Mouse (Mus musculus): Measurements from ENCODE around the gene Ubac2. TPM values are rescaled to one million over a fixed set of nuclear protein-coding genes. Genes with fewer than 3 reads are reported as not detected.

Gene Ubac2
- total and polyA plus RNA-seq, 3 experiments, result 32.8 to 40.1 (median 35.5) TPM

DNA sequence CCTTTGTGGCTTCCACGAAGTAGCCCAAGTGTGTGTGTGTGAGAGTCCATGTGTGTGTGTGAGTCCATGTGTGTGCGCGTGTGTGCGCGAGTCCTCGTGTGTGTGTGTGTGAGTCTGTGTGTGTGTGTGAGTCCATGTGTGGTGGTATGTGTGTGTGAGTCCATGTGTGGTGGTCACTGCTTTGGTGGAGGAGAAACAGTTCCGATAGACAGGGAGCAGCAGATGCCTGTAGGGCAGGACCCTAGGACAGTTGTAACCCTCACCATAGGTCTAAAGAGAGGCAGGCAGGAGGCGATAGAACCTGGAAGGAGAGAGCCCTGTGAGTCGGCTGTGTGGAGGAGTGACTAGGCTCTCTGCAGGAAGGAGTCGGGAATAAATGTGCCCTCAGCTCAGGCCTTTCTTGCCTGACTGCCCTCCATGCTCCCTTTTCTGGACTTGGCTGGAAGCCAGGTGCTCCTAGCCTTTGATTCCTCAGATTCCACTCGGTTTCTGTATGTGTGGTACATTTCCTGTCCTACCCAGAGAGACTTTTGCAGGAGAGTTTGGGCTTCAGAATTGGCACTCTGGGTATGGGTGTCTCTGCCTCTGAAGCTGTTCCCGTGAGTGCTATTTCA, 42.2 kb downstream of the Ubac2 start:
- H3K4me1 ChIP-seq (ENCODE audit: control insufficient read depth in 1 of 2, insufficient read depth in 2 of 2), result peaks cover 22 to 68% of the 10 kb centered on the region in 2 experiments
- H3K36me3 ChIP-seq (replicated peaks in 1 of 2; ENCODE audit: control insufficient read depth in 1 of 2, insufficient read depth in 1 of 2, low read length in 1 of 2), result peaks cover 2 to 47% of the 10 kb centered on the region in 2 experiments
- in situ Hi-C loops (cut with MboI; ENCODE audit: low pct_ligation_motif_present, low pct_unique_long_range_greater_than_20kb, low sequenced_read_pairs), result loop anchor here (5.0 kb wide), 1 partner anchor 53 kb away; no protein-coding TSS in a partner anchor
- dilution Hi-C loops (cut with MboI; ENCODE audit: extremely low pct_ligation_motif_present, extremely low pct_unique_long_range_greater_than_20kb, low sequenced_read_pairs), result no loop called here
- no peak overlapping the region for H3K27ac ChIP-seq (ENCODE audit: insufficient read depth, low read depth)
- H3K9me3 ChIP-seq (replicated peaks; ENCODE audit: low read length), result no peaks in the 10 kb centered on the region
- H3K4me3 ChIP-seq (replicated peaks in 1 of 3; ENCODE audit: low read depth in 2 of 3, low read length in 2 of 3, poor library complexity in 1 of 3), result no peak overlapping the region
- no peak overlapping the region for H3K9ac ChIP-seq (ENCODE audit: insufficient read depth, low read depth)
- no peak overlapping the region for H3K4me2 ChIP-seq (ENCODE audit: insufficient read depth, low read depth, poor library complexity, severe bottlenecking)
- TF ChIP-seq IRF4 (IDR thresholded peaks at IDR 0.05; ENCODE audit: low read depth, low read length), result no peak
- TF ChIP-seq POLR2A (IDR thresholded peaks at IDR 0.05; ENCODE audit: low read depth, low read length), result no peak
- TF ChIP-seq ELF1 (IDR thresholded peaks at IDR 0.05; ENCODE audit: low read depth, low read length), result no peak
- no peak for TF ChIP-seq MAZ (IDR thresholded peaks at IDR 0.05; ENCODE audit: low read depth, low read length)
- TF ChIP-seq NRF1 (IDR thresholded peaks at IDR 0.05; ENCODE audit: low read depth, low read length), result no peak
- no peak for TF ChIP-seq USF1 (IDR thresholded peaks at IDR 0.05; ENCODE audit: low read depth, low read length)
- no peak for TF ChIP-seq CHD2 (IDR thresholded peaks at IDR 0.05; ENCODE audit: low read length)
- no peak for TF ChIP-seq CHD1 (IDR thresholded peaks at IDR 0.05; ENCODE audit: low read depth, low read length)
- no peak for TF ChIP-seq CTCF (conservative IDR thresholded peaks at IDR 0.05 in 1 of 2, IDR thresholded peaks at IDR 0.05 in 1 of 2; ENCODE audit: low read depth in 2 of 2, low read length in 2 of 2)
- TF ChIP-seq MEF2A (IDR thresholded peaks at IDR 0.05; ENCODE audit: borderline replicate concordance, low read depth, low read length), result no peak
- TF ChIP-seq E2F4 (IDR thresholded peaks at IDR 0.05; ENCODE audit: insufficient replicate concordance, low read depth, low read length), result no peak
- TF ChIP-seq MXI1 (IDR thresholded peaks at IDR 0.05; ENCODE audit: low read depth, low read length), result no peak
- no peak for TF ChIP-seq ZNF384 (IDR thresholded peaks at IDR 0.05; ENCODE audit: low read depth, low read length)
- TF ChIP-seq ZMIZ1 (IDR thresholded peaks at IDR 0.05; ENCODE audit: low read depth, low read length), result no peak
- TF ChIP-seq ZKSCAN1 (IDR thresholded peaks at IDR 0.05; ENCODE audit: borderline replicate concordance, low read depth, low read length), result no peak
- no peak for TF ChIP-seq JUND (conservative IDR thresholded peaks at IDR 0.05; ENCODE audit: low read depth, low read length)
- no peak for TF ChIP-seq RAD21 (IDR thresholded peaks at IDR 0.05; ENCODE audit: low read depth, low read length)
- no peaks in the 10 kb centered on the region for H3K79me2 ChIP-seq (replicated peaks; ENCODE audit: control insufficient read depth, extremely low read depth, insufficient read depth, poor library complexity, severe bottlenecking)
- H3K27me3 ChIP-seq (replicated peaks), result no peaks in the 10 kb centered on the region
- DNase-seq (ENCODE audit: extremely low read depth), result no peak

DNA sequence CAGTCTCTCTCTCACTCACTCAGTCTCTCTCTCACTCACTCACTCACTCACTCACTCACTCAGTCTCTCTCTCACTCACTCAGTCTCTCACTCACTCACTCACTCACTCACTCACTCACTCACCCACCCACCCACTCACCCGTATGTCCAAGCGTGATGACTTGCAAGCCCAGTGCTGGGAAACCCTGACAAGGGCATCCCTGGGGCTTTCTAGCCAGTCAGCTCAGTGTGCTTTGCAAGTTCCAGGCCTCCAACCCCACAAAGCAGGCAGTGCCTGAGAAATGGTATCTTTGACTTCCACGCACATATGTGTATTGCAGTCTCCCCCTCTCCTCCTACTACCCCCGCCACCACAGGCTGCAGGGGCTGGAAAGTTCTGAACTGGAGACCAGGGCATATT, 43.6 kb downstream of the Ubac2 start:
- Histone ChIP-seq H3K79me2 (replicated peaks; ENCODE audit: control insufficient read depth, extremely low read depth, insufficient read depth, poor library complexity, severe bottlenecking) (no peaks in the 10 kb centered on the region), H3K9me3 (replicated peaks; ENCODE audit: low read length) (no peaks in the 10 kb centered on the region), H3K9ac (ENCODE audit: insufficient read depth, low read depth) (no peak overlapping the region), H3K4me1 (ENCODE audit: control insufficient read depth in 1 of 2, insufficient read depth in 2 of 2) (peaks cover 22 to 63% of the 10 kb centered on the region in 2 experiments), H3K27me3 (replicated peaks) (no peaks in the 10 kb centered on the region), H3K4me3 (replicated peaks in 1 of 3; ENCODE audit: low read depth in 2 of 3, low read length in 2 of 3, poor library complexity in 1 of 3) (no peak overlapping the region), H3K4me2 (ENCODE audit: insufficient read depth, low read depth, poor library complexity, severe bottlenecking) (no peak overlapping the region), H3K27ac (ENCODE audit: insufficient read depth, low read depth) (no peak overlapping the region), H3K36me3 (replicated peaks in 1 of 2; ENCODE audit: control insufficient read depth in 1 of 2, insufficient read depth in 1 of 2, low read length in 1 of 2) (peaks cover 2 to 55% of the 10 kb centered on the region in 2 experiments)
- in situ Hi-C loops (cut with MboI; ENCODE audit: low pct_ligation_motif_present, low pct_unique_long_range_greater_than_20kb, low sequenced_read_pairs), result loop anchor here (5.0 kb wide), 1 partner anchor 55 kb away; no protein-coding TSS in a partner anchor
- TF ChIP-seq TCF12 (IDR thresholded peaks at IDR 0.05; ENCODE audit: low read depth, low read length), result no peak
- no peak for TF ChIP-seq ZMIZ1 (IDR thresholded peaks at IDR 0.05; ENCODE audit: low read depth, low read length)
- no peak for TF ChIP-seq CHD1 (IDR thresholded peaks at IDR 0.05; ENCODE audit: low read depth, low read length)
- no peak for TF ChIP-seq EP300 (IDR thresholded peaks at IDR 0.05; ENCODE audit: low read length)
- TF ChIP-seq HCFC1 (IDR thresholded peaks at IDR 0.05; ENCODE audit: low read depth, low read length), result no peak
- no peak for TF ChIP-seq MAX (IDR thresholded peaks at IDR 0.05; ENCODE audit: low read length)
- TF ChIP-seq ZNF384 (IDR thresholded peaks at IDR 0.05; ENCODE audit: low read depth, low read length), result no peak
- no peak for TF ChIP-seq JUND (conservative IDR thresholded peaks at IDR 0.05; ENCODE audit: low read depth, low read length)
- no peak for TF ChIP-seq MAZ (IDR thresholded peaks at IDR 0.05; ENCODE audit: low read depth, low read length)
- TF ChIP-seq MAFK (IDR thresholded peaks at IDR 0.05; ENCODE audit: insufficient replicate concordance, low read length), result no peak
- dilution Hi-C loops (cut with MboI; ENCODE audit: extremely low pct_ligation_motif_present, extremely low pct_unique_long_range_greater_than_20kb, low sequenced_read_pairs), result no loop called here
- DNase-seq (ENCODE audit: extremely low read depth), result no peak

All from CH12.LX (cell line).